Mouse (Mus musculus): Measurements from ENCODE around the gene Zcchc2.

DNA sequence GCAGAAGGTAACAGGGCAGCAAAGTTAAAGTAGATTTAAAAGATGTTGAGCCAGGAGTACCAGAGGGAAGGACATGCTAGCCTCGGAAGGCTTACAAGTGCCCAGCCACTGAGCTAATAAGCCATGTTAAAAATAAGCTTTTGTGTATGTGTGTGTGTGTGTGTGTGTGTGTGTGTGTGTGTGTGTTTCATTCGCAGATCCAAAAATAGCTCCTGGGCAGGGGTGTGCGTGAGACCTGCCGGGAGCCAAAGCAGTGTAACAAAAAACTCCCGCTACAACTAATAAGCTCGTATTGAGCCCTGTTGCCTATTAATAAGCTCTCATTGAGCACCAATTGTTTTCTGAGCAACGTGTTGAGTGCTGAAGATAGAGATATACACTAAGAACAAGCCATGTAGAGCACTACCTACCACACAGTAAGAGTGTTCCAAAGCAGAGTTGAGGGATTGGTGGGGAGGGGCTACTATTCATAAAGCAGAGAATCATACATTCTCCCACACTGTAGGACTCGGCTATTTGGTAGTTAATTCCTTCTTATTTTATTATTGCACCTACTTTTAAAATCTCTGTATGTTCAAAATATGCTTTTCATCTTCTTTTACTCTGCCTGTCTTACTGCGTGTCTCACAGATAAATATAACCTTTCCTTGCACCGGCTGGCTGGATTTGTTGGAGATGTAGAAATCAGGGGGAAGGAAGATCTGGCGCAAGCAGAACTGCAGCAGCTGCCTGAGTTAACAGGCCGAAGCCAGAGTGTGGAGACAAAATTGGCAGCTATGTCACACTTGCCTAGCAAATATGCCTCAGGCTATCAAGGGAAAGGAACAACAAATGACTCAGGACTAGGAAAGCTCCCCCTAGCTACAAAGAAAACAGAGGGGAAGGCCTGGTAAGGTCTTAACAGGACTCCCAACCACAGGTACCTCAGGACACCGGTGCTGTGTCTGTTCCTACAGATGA is 43.3 kb upstream of the Zcchc2 start:
- TF ChIP-seq ZKSCAN1 (IDR thresholded peaks at IDR 0.05; ENCODE audit: borderline replicate concordance, low read depth, low read length) (no peak), POLR2A (IDR thresholded peaks at IDR 0.05; ENCODE audit: low read depth, low read length) (no peak)

Measured in CH12.LX (cell line).